Mouse (Mus musculus) left cerebral cortex, postnatal 4 days (tissue): Measurements from ENCODE around the gene Jtb. TPM values are rescaled to one million over a fixed set of nuclear protein-coding genes. Genes with fewer than 3 reads are reported as not detected.

Experiments
- microRNA-seq: library from miRNA; unstranded; fragments of <30 nt; microRNA quantifications from one replicate; pipeline ENCODE4 v1.2.0, GENCODE M21; 2022
- total RNA-seq, 2 experiments: library from RNA; stranded (reverse); gene quantifications; 2 replicates each; pipeline ENCODE4 v1.2.3; 2021

The Jtb gene
- total RNA-seq, 2 experiments from 2014 or later = 42.7 to 53.0 TPM

Small RNA genes lying within 50 kb of the gene (microRNA-seq; reads per million reads assigned to microRNA genes)
- not detected for gene Mir7012

Other genes with a start within 250 kb of the Jtb start
- 10 to 100 TPM; 55.0 to 60.9 TPM for gene Hax1, start 232.8 kb upstream of the Jtb start, total RNA-seq
- 10 to 100 TPM; 72.3 to 83.5 TPM for gene 4933434E20Rik, start 180.0 kb upstream of the Jtb start, total RNA-seq
- gene Ubap2l, start 179.0 kb upstream of the Jtb start, total RNA-seq = 100 to 1,000 TPM; 212 to 217 TPM
- 100 to 1,000 TPM; 291 to 310 TPM for gene Tpm3, start 158.9 kb upstream of the Jtb start, total RNA-seq
- under 1 TPM; 0.46 to 0.50 TPM for gene Nup210l, start 127.5 kb upstream of the Jtb start, total RNA-seq
- 1,000 to 10,000 TPM; 1,145 to 1,256 TPM for gene Rps27, start 17.9 kb upstream of the Jtb start, total RNA-seq
- 10 to 100 TPM; 11.5 to 12.1 TPM for gene Rab13, start 17.9 kb upstream of the Jtb start, total RNA-seq
- gene Creb3l4, start 11.9 kb downstream of the Jtb start, total RNA-seq = under 1 TPM; 0.24 to 0.28 TPM
- 10 to 100 TPM; 41.2 TPM for gene Slc39a1, start 16.6 kb downstream of the Jtb start, total RNA-seq
- 10 to 100 TPM; 29.6 to 31.4 TPM for gene Crtc2, start 22.6 kb downstream of the Jtb start, total RNA-seq
- 10 to 100 TPM; 29.8 to 29.9 TPM for gene Dennd4b, start 33.6 kb downstream of the Jtb start, total RNA-seq
- gene Gatad2b, start 61.6 kb downstream of the Jtb start, total RNA-seq = 100 to 1,000 TPM; 101 to 117 TPM
- gene Slc27a3, start 158.3 kb downstream of the Jtb start, total RNA-seq = 10 to 100 TPM; 25.8 to 26.3 TPM
- 10 to 100 TPM; 71.0 to 73.8 TPM for gene Ints3, start 202.0 kb downstream of the Jtb start, total RNA-seq
- 1 to 10 TPM; 3.1 to 3.8 TPM for gene Npr1, start 234.3 kb downstream of the Jtb start, total RNA-seq
- gene Ilf2, start 244.5 kb downstream of the Jtb start, total RNA-seq = 100 to 1,000 TPM; 155 to 161 TPM